Mouse (Mus musculus) CH12.LX (cell line): ENCODE results near the gene Myzap. TPM values are rescaled to one million over a fixed set of nuclear protein-coding genes. Genes with fewer than 3 reads are reported as not detected.
A peak's percentile ranks its signal among the peaks of the same experiment; 100 is the strongest.

Experiments used
- DNase-seq: peaks from one replicate; pipeline ENCODE4 v3.0.0-alpha.2; 2013; ENCODE audit errors: extremely low read depth
- H3K27ac ChIP-seq: 2 replicates; pipeline ENCODE4 v1.5.1; 2012; ENCODE audit warnings: low read depth, mild to moderate bottlenecking, control low read depth, moderate library complexity; ENCODE audit not compliant: insufficient read depth
- H3K27me3 ChIP-seq: replicated peaks from 2 replicates; pipeline ENCODE3; 2012; ENCODE audit warnings: inconsistent platforms
- H3K36me3 ChIP-seq, 2 experiments: replicated peaks in 1 of 2; 2 replicates each; pipeline versions ENCODE3 to v1.6.1; 2012; ENCODE audit warnings: inconsistent platforms in 1 of 2, low read length in 1 of 2, mild to moderate bottlenecking in 1 of 2, mixed read lengths in 1 of 2, moderate library complexity in 1 of 2; ENCODE audit not compliant: control insufficient read depth in 1 of 2, insufficient read depth in 1 of 2
- H3K4me1 ChIP-seq, 2 experiments: 2 replicates each; pipeline ENCODE4 v1.6.1; 2012; ENCODE audit warnings: inconsistent platforms in 1 of 2, moderate library complexity in 1 of 2; ENCODE audit not compliant: insufficient read depth in 2 of 2, control insufficient read depth in 1 of 2
- H3K4me2 ChIP-seq: 2 replicates; pipeline ENCODE4 v1.6.1; 2012; ENCODE audit warnings: low read depth, mild to moderate bottlenecking, control low read depth; ENCODE audit not compliant: poor library complexity, insufficient read depth, severe bottlenecking
- H3K4me3 ChIP-seq, 3 experiments: fragments of 150-350 bp in 1 of 3; sonication (generic) in 1 of 3; replicated peaks in 1 of 3; 2 replicates each; pipeline versions ENCODE3 to v1.5.1; 2011 to 2012; ENCODE audit warnings: low read depth in 2 of 3, low read length in 2 of 3, mild to moderate bottlenecking in 2 of 3, moderate library complexity in 2 of 3, control low read depth in 1 of 3, improper control_type of control experiment in 1 of 3, inconsistent platforms in 1 of 3, mixed read lengths in 1 of 3; ENCODE audit not compliant: poor library complexity in 1 of 3
- H3K79me2 ChIP-seq: replicated peaks from 2 replicates; pipeline ENCODE4 v1.6.1; 2012; ENCODE audit warnings: mild to moderate bottlenecking, moderate library complexity; ENCODE audit not compliant: control insufficient read depth, poor library complexity, insufficient read depth, severe bottlenecking; ENCODE audit errors: extremely low read depth
- H3K9ac ChIP-seq: 2 replicates; pipeline ENCODE4 v1.6.1; 2012; ENCODE audit warnings: low read depth, mild to moderate bottlenecking, control low read depth, moderate library complexity; ENCODE audit not compliant: insufficient read depth
- H3K9me3 ChIP-seq: replicated peaks from 2 replicates; pipeline ENCODE3; 2012; ENCODE audit warnings: low read length, inconsistent platforms, mixed read lengths
- CHD1 ChIP-seq: IDR thresholded peaks from 2 replicates; pipeline ENCODE4 v1.6.1; 2012; ENCODE audit warnings: low read depth, low read length, improper control_type of control experiment, inconsistent platforms
- CHD2 ChIP-seq: IDR thresholded peaks from 2 replicates; pipeline ENCODE4 v1.6.1; 2011; ENCODE audit warnings: low read length, improper control_type of control experiment
- CTCF ChIP-seq, 2 experiments: IDR thresholded peaks in 1 of 2; conservative IDR thresholded peaks in 1 of 2; 2 replicates each; pipeline ENCODE4 v1.5.1; 2011 to 2012; ENCODE audit warnings: low read depth in 2 of 2, low read length in 2 of 2, improper control_type of control experiment in 1 of 2, inconsistent platforms in 1 of 2, mild to moderate bottlenecking in 1 of 2, moderate library complexity in 1 of 2
- E2F4 ChIP-seq: IDR thresholded peaks from 2 replicates; pipeline ENCODE4 v1.6.1; 2011; ENCODE audit warnings: low read depth, low read length, improper control_type of control experiment; ENCODE audit not compliant: insufficient replicate concordance
- EP300 ChIP-seq: IDR thresholded peaks from 2 replicates; pipeline ENCODE4 v1.6.1; 2011; ENCODE audit warnings: low read length, improper control_type of control experiment
- MAX ChIP-seq: IDR thresholded peaks from 2 replicates; pipeline ENCODE4 v1.6.1; 2011; ENCODE audit warnings: low read length, improper control_type of control experiment
- MEF2A ChIP-seq: IDR thresholded peaks from 2 replicates; pipeline ENCODE4 v1.6.1; 2014; ENCODE audit warnings: low read depth, mild to moderate bottlenecking, inconsistent platforms, low read length, improper control_type of control experiment, borderline replicate concordance
- MYC ChIP-seq: IDR thresholded peaks from 2 replicates; pipeline ENCODE4 v1.6.1; 2011; ENCODE audit warnings: low read depth, mild to moderate bottlenecking, improper control_type of control experiment, low read length
- NRF1 ChIP-seq: IDR thresholded peaks from 2 replicates; pipeline ENCODE4 v1.6.1; 2014; ENCODE audit warnings: low read depth, mild to moderate bottlenecking, inconsistent platforms, low read length, improper control_type of control experiment, moderate library complexity
- PAX5 ChIP-seq: IDR thresholded peaks from 2 replicates; pipeline ENCODE4 v1.6.1; 2012; ENCODE audit warnings: low read length, inconsistent platforms, mixed read lengths
- POLR2A ChIP-seq: IDR thresholded peaks from 2 replicates; pipeline ENCODE4 v1.6.1; 2011; ENCODE audit warnings: low read depth, mild to moderate bottlenecking, improper control_type of control experiment, low read length
- POLR2AphosphoS2 ChIP-seq: IDR thresholded peaks from 2 replicates; pipeline ENCODE4 v1.6.1; 2011; ENCODE audit warnings: low read depth, low read length, improper control_type of control experiment
- RAD21 ChIP-seq: IDR thresholded peaks from 2 replicates; pipeline ENCODE4 v1.6.1; 2011; ENCODE audit warnings: low read depth, mild to moderate bottlenecking, low read length, improper control_type of control experiment, moderate library complexity
- SIN3A ChIP-seq: IDR thresholded peaks from 2 replicates; pipeline ENCODE4 v1.6.1; 2012; ENCODE audit warnings: low read length, improper control_type of control experiment, inconsistent platforms
- SMC3 ChIP-seq: IDR thresholded peaks from 2 replicates; pipeline ENCODE4 v1.6.1; 2011; ENCODE audit warnings: low read depth, low read length, improper control_type of control experiment
- USF1 ChIP-seq: IDR thresholded peaks from 2 replicates; pipeline ENCODE4 v1.6.1; 2014; ENCODE audit warnings: low read depth, mild to moderate bottlenecking, inconsistent platforms, low read length, improper control_type of control experiment
- USF2 ChIP-seq: conservative IDR thresholded peaks from 2 replicates; pipeline ENCODE4 v1.6.1; 2011; ENCODE audit warnings: low read depth, low read length, improper control_type of control experiment
- ZMIZ1 ChIP-seq: IDR thresholded peaks from 2 replicates; pipeline ENCODE4 v1.6.1; 2012; ENCODE audit warnings: low read depth, mild to moderate bottlenecking, inconsistent platforms, low read length, improper control_type of control experiment
- ZNF384 ChIP-seq: IDR thresholded peaks from 2 replicates; pipeline ENCODE4 v1.6.1; 2012; ENCODE audit warnings: low read depth, low read length, improper control_type of control experiment, inconsistent platforms
- dilution Hi-C: fragments of 300-500 bp; cut with MboI; formaldehyde crosslinking; loops from 2 replicates; pipeline ENCODE4 v1.14.3; 2020; ENCODE audit warnings: low sequenced_read_pairs; ENCODE audit not compliant: extremely low pct_unique_long_range_greater_than_20kb, extremely low pct_ligation_motif_present
- in situ Hi-C: fragments of 300-500 bp; cut with MboI; formaldehyde crosslinking; loops from 3 replicates; pipeline ENCODE4 v1.14.3; 2019; ENCODE audit warnings: low sequenced_read_pairs, low pct_ligation_motif_present, low pct_unique_long_range_greater_than_20kb, mixed read lengths
- polyA plus RNA-seq: library from polyadenylated mRNA; unstranded; fragments of >175 nt; gene quantifications from 2 replicates; pipeline ENCODE4 v1.2.1, GENCODE M21; 2012; ENCODE audit warnings: low read depth; ENCODE audit not compliant: insufficient read length
- total RNA-seq, 2 experiments: library from RNA; depleted of rRNA; stranded (reverse); fragments of 300-350 nt in 1 of 2; fragments of >200 nt in 1 of 2; gene quantifications; 2 replicates each; pipeline ENCODE4 v1.2.3; 2012 to 2014

Myzap gene
- total and polyA plus RNA-seq, 3 experiments = 2.9 to 7.5 (median 6.2) TPM

- TF ChIP-seq E2F4 (no peak), MAX (no peak), RAD21 (peak; percentile 40), CHD2 (no peak), CTCF (conservative IDR thresholded peaks at IDR 0.05 in 1 of 2, IDR thresholded peaks at IDR 0.05 in 1 of 2; ENCODE audit: low read depth in 2 of 2, low read length in 2 of 2) (peak in 1 of 2 experiments; percentile 50; a peak in 2 of 4 replicates), POLR2AphosphoS2 (no peak), MEF2A (no peak)
- Histone ChIP-seq H3K4me3 (peak overlapping the region; percentile 65 to 97 (median 80)), H3K4me2 (peak overlapping the region; percentile 74), H3K27ac (no peak overlapping the region), H3K4me1 (peaks cover 9 to 54% of the 10 kb centered on the region in 2 experiments), H3K27me3 (no peaks in the 10 kb centered on the region), H3K9me3 (no peaks in the 10 kb centered on the region), H3K9ac (no peak overlapping the region), H3K36me3 (no peaks in the 10 kb centered on the region), H3K79me2 (no peaks in the 10 kb centered on the region)
- peak; percentile 26 for DNase-seq
- dilution Hi-C loops (no loop called here), in situ Hi-C loops (no loop called here)
These were observed 571 bp upstream of the Myzap start for GRCm38 (mm10) chr9:71592577-71593285.

- Histone ChIP-seq H3K79me2 (no peaks in the 10 kb centered on the region), H3K9ac (no peak overlapping the region), H3K4me3 (peak overlapping the region in 2 of 3 experiments; percentile 65 to 80), H3K36me3 (peaks cover 0 to 4% of the 10 kb centered on the region in 2 experiments), H3K9me3 (peaks cover 4% of the 10 kb centered on the region), H3K4me1 (peaks cover 9 to 49% of the 10 kb centered on the region in 2 experiments), H3K4me2 (peak overlapping the region; percentile 74), H3K27ac (no peak overlapping the region), H3K27me3 (no peaks in the 10 kb centered on the region)
- DNase-seq = no peak
- no peak for TF ChIP-seq ZMIZ1
- TF ChIP-seq NRF1 = no peak
- TF ChIP-seq ZNF384 = no peak
- TF ChIP-seq MEF2A = no peak
- no peak for TF ChIP-seq POLR2A
- TF ChIP-seq RAD21 = no peak
- TF ChIP-seq USF2 = no peak
- TF ChIP-seq SIN3A = no peak
- no peak for TF ChIP-seq CHD2
- no peak for TF ChIP-seq MYC
- TF ChIP-seq PAX5 = no peak
- TF ChIP-seq EP300 = no peak
- TF ChIP-seq SMC3 = no peak
- no peak for TF ChIP-seq USF1
- no peak for TF ChIP-seq CHD1
- in situ Hi-C loops = no loop called here
- dilution Hi-C loops = no loop called here
These were observed 1.1 kb downstream of the Myzap start for GRCm38 (mm10) chr9:71591106-71591505.
